Mouse (Mus musculus): ENCODE measurements around the gene Slc34a2.
A peak's percentile ranks its signal among the peaks of the same experiment; 100 is the strongest.

Slc34a2 gene

GRCm38 (mm10) chr5:53108668-53109067, 70.8 kb downstream of the Slc34a2 start:
- no peak for DNase-seq (ENCODE audit: low read depth, low spot score)

DNA sequence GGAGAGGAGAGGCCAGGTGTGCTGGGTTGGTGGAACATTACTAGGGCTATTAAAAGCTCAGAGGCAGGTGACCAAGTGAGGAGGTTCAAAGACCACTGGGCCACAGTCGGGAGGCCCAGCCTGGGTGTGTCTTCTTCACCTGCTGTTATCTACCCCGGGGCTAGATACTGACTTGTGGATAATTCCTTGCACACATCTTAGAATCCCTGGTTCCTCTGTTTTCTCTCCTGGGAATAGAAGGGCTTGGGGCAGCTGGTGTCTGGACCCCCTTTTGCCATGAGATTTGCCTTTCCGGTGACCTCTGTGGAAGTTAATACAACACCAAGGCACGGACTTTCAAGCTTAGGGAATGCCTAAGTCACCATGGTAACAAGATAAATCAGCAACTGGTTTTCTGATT, 72.3 kb downstream of the Slc34a2 start:
- no peak for DNase-seq (ENCODE audit: low read depth, low spot score)

GRCm38 (mm10) chr5:53111036-53111435, 73.2 kb downstream of the Slc34a2 start:
- DNase-seq (ENCODE audit: low read depth, low spot score): no peak

- DNase-seq (ENCODE audit: low read depth, low spot score): peak; percentile 19
Measured at GRCm38 (mm10) chr5:53112942-53113341, 75.1 kb downstream of the Slc34a2 start.

- no peak for DNase-seq (ENCODE audit: low read depth, low spot score)
Measured at GRCm38 (mm10) chr5:53114616-53115267, 76.9 kb downstream of the Slc34a2 start.

- DNase-seq (ENCODE audit: low read depth, low spot score): no peak
Measured at GRCm38 (mm10) chr5:53118212-53118611, 80.3 kb downstream of the Slc34a2 start.

DNA sequence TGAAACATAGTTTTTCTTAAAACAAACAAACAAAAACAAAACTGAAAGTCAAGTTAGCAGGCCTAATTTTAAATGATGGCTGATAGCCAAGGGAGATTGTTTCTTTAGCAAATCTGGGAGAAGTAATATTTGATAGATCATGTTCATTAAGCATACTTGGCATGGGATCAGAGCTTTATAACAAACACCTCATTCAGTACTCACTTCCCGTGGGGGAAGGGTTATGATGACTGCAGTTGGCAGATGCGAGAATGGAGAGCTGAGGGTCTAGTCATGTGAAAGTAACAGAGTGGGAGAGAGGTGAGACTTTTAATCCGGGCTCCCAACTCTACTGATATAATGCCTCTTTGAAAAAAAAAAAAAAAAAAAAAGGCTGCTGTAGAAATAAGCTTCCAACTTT, 81.8 kb downstream of the Slc34a2 start:
- DNase-seq (ENCODE audit: low read depth, low spot score): no peak

Measured in forelimb bud, embryonic 11.5 days (tissue).